Mouse (Mus musculus) myocyte (in vitro differentiated cells): ENCODE results near the gene Hist1h3f.

Source experiments
- E2F4 ChIP-seq: IDR thresholded peaks from one replicate; pipeline ENCODE4 v1.6.1; 2011; ENCODE audit warnings: mild to moderate bottlenecking, control low read depth, moderate library complexity; ENCODE audit not compliant: insufficient read depth
- MAX ChIP-seq: IDR thresholded peaks from one replicate; pipeline ENCODE4 v1.6.1; 2011; ENCODE audit warnings: low read depth, mild to moderate bottlenecking, control low read depth
- MYOD1 ChIP-seq, 3 experiments: IDR thresholded peaks; one replicate each; pipeline ENCODE4 v1.6.1; 2011; ENCODE audit warnings: control low read depth in 2 of 3, low read depth in 2 of 3, mild to moderate bottlenecking in 2 of 3, moderate library complexity in 1 of 3; ENCODE audit not compliant: insufficient read length in 2 of 3, control insufficient read depth in 1 of 3
- POLR2A ChIP-seq: IDR thresholded peaks from one replicate; pipeline ENCODE4 v1.6.1; 2011; ENCODE audit warnings: low read depth, mild to moderate bottlenecking, control low read depth, moderate library complexity; ENCODE audit not compliant: insufficient read length
- POLR2AphosphoS2 ChIP-seq: IDR thresholded peaks from one replicate; pipeline ENCODE4 v1.6.1; 2011; ENCODE audit warnings: low read depth, control low read depth; ENCODE audit not compliant: insufficient read length
- TCF12 ChIP-seq: IDR thresholded peaks from one replicate; pipeline ENCODE4 v1.6.1; 2011; ENCODE audit warnings: mild to moderate bottlenecking, control low read depth; ENCODE audit not compliant: poor library complexity, insufficient read depth, severe bottlenecking
- TCF3 ChIP-seq: IDR thresholded peaks from one replicate; pipeline ENCODE4 v1.6.1; 2011; ENCODE audit warnings: low read depth, control low read depth; ENCODE audit not compliant: insufficient read length
- USF1 ChIP-seq: IDR thresholded peaks from one replicate; pipeline ENCODE4 v1.6.1; 2011; ENCODE audit warnings: low read depth, mild to moderate bottlenecking, control low read depth, moderate library complexity

DNA sequence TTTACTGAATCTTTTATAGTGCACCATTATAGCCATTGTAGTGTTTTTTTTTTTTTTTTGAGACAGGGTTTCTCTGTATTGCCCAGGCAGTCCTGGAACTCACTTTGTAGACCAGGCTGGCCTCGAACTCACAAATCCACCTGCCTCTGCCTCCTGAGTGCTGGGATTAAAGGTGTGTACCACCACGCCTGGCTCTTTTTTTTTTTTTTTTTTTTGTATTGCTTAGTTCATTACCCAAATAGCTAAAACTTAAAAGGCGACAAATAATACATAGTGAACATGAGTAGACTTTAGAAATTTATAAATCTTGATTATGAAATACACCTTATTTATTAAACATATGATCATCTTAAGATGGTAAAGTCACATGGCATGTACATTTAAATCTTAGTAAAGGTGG lies 2.4 kb upstream of the Hist1h3f start:
- TF ChIP-seq POLR2A, result no peak
- no peak for TF ChIP-seq TCF3
- TF ChIP-seq USF1, result no peak
- no peak for TF ChIP-seq MYOD1 (IDR thresholded peaks at IDR 0.05; ENCODE audit: control insufficient read depth in 1 of 3, insufficient read length in 2 of 3, low read depth in 2 of 3)
- no peak for TF ChIP-seq E2F4
- no peak for TF ChIP-seq TCF12
- no peak for TF ChIP-seq POLR2AphosphoS2
- no peak for TF ChIP-seq MAX
